Comparison of ENCODE assay signal across 18 mouse cellular contexts in the genomic region with DNA sequence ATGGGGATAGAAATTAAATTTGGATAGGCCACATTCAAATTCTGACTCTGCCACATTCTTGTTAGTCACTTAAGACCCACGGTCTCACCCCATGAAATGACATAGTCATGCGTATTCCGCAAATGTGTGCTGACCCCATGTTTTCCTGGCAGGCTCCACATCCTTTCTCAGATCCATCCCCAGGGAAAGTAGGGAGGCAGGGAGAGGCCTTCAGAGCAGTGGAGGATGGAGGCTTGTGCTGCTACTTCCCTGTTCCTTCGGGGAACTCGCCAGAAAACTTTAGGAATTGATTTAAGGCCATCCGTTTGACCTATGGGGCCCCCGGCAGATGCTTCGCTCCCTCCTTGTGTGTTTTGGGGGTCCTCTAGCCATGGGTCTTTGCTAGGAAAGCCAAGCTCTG. TPM values are rescaled to one million over a fixed set of nuclear protein-coding genes. Genes with fewer than 3 reads are reported as not detected.
A peak's percentile ranks its signal among the peaks of the same experiment; 100 is the strongest.
DNase-seq lines count a peak whose midpoint lies in the region; ATAC-seq lines count a peak whose summit lies in the region.
"Had no signal": no experiment of that assay in that cellular context is flagged by ENCODE, and none has a peak within 500 bp of the region (broad histone marks: within the 10 kb centered on the region; RNA-seq: fewer than 3 reads in every experiment).

No protein-coding gene starts in this region.

- WGBS in midbrain, embryonic 13.5 days: 88% methylated on average over 8 of the region's 8 CpGs
- WGBS in midbrain, embryonic 11.5 days: 91% methylated on average over 8 of the region's 8 CpGs

- H3K9ac ChIP-seq in midbrain, embryonic 13.5 days (replicated peaks): no peak overlapping the region; the same call in 1 of the 2 replicates
- no peak overlapping the region for H3K9ac ChIP-seq in midbrain, embryonic 11.5 days (ENCODE audit: low read length)
- H3K9ac ChIP-seq: limb, embryonic 15.5 days had no signal

- no peak overlapping the region for H3K27ac ChIP-seq in midbrain, embryonic 13.5 days
- no peak overlapping the region for H3K27ac ChIP-seq in midbrain, embryonic 11.5 days (ENCODE audit: low read depth, low read length)
- H3K27ac ChIP-seq: heart, embryonic 10.5 days; limb, embryonic 15.5 days; macrophage had no signal

- peak; percentile 95 for DNase-seq in heart, adult 11 months
- DNase-seq in heart, postnatal 10 days: no peak
- DNase-seq in midbrain, embryonic 11.5 days (ENCODE audit: low spot score, missing footprints): no peak
- peak; percentile 51 for DNase-seq in kidney, postnatal 14 days
- DNase-seq in spleen, adult 18-20 months: no peak
- DNase-seq in gastrocnemius, postnatal 36 days: no peak
- DNase-seq: adrenal gland, adult 2 months; B cell, adult 2 months; cerebellum, postnatal 10 days; gastrocnemius, adult 2 months; lung, adult 2 months; right cerebral cortex, postnatal 4 days; thymus, postnatal 25 days had no signal

- intact Hi-C loops in heart, postnatal 10 days (cut with DNase I): loop anchor here (10.0 kb wide), 1 partner anchor 320 kb away; no protein-coding TSS in a partner anchor
- intact Hi-C loops in gastrocnemius, postnatal 36 days (cut with DNase I): loop anchor here (10.0 kb wide), 1 partner anchor 470 kb away; no protein-coding TSS in a partner anchor

- no peaks in the 10 kb centered on the region for H3K9me3 ChIP-seq in midbrain, embryonic 13.5 days
- H3K9me3 ChIP-seq in midbrain, embryonic 11.5 days (ENCODE audit: control insufficient read depth, low read length): no peaks in the 10 kb centered on the region
- H3K9me3 ChIP-seq: heart, embryonic 10.5 days; limb, embryonic 15.5 days had no signal

- H3K36me3 ChIP-seq in midbrain, embryonic 13.5 days: no peaks in the 10 kb centered on the region
- no peaks in the 10 kb centered on the region for H3K36me3 ChIP-seq in midbrain, embryonic 11.5 days (ENCODE audit: control insufficient read depth, insufficient read depth, low read length)
- H3K36me3 ChIP-seq: heart, embryonic 10.5 days; limb, embryonic 15.5 days had no signal

- H3K4me2 ChIP-seq in midbrain, embryonic 13.5 days (replicated peaks): peak overlapping the region; percentile 79; the same call in 1 of the 2 replicates
- H3K4me2 ChIP-seq in midbrain, embryonic 11.5 days: no peak overlapping the region
- H3K4me2 ChIP-seq: limb, embryonic 15.5 days had no signal

- H3K4me1 ChIP-seq in midbrain, embryonic 13.5 days (replicated peaks): peaks cover 20% of the 10 kb centered on the region
- no peaks in the 10 kb centered on the region for H3K4me1 ChIP-seq in midbrain, embryonic 11.5 days (ENCODE audit: control insufficient read depth, insufficient read depth, low read length)

- ATAC-seq in midbrain, embryonic 13.5 days: no peak
- ATAC-seq in midbrain, embryonic 11.5 days (ENCODE audit: low FRiP score): no peak

- H3K4me3 ChIP-seq in midbrain, embryonic 13.5 days (replicated peaks): 0 out of 2 replicates have a peak overlapping the region, but pooled peaks have one; percentile 57
- H3K4me3 ChIP-seq in midbrain, embryonic 11.5 days (ENCODE audit: low read depth, low read length): no peak overlapping the region
- H3K4me3 ChIP-seq: gastrocnemius, adult 2 months; heart, embryonic 10.5 days; limb, embryonic 15.5 days had no signal

- peaks cover 33% of the 10 kb centered on the region for H3K27me3 ChIP-seq in midbrain, embryonic 13.5 days
- H3K27me3 ChIP-seq in midbrain, embryonic 11.5 days (ENCODE audit: control insufficient read depth, insufficient read depth, low read length): peaks cover 15% of the 10 kb centered on the region

RNA-seq across cellular contexts. Expression of a gene that starts 3.0 kb away (rescaled TPM):
- total RNA-seq in heart, postnatal 10 days (2021): under 1 TPM; 0.67 to 0.89 TPM
- polyA plus RNA-seq in midbrain, embryonic 13.5 days (2015; fragmentation: Nextera tagmentation; extraction: Ambion mirVana): 4.6 and 4.9 TPM in 2 replicates
- polyA plus RNA-seq in midbrain, embryonic 11.5 days (2014; fragmentation: Nextera tagmentation; extraction: Ambion mirVana): 0.20 and 0.51 TPM in 2 replicates
- total RNA-seq in gastrocnemius, postnatal 36 days (2021): under 1 TPM in 1 of 2 experiments, not detected in 1; 0.10 TPM
- total RNA-seq: hematopoietic stem cell, adult 5-6 weeks had no signal
- polyA plus RNA-seq: lung, adult 2 months; macrophage had no signal

Comparison
In these comparisons a context has a peak if more than half of its experiments do, and no peak if none do; other contexts are left out.
1. DNase-seq: peak in heart, adult 11 months (single experiment) and kidney, postnatal 14 days (single experiment); none in heart, postnatal 10 days (0 of 2), midbrain, embryonic 11.5 days (single experiment), spleen, adult 18-20 months (0 of 2) and gastrocnemius, postnatal 36 days (0 of 2).